Mouse (Mus musculus) neural tube, embryonic 11.5 days (tissue): ENCODE measurements around the gene Mfsd12. TPM values are rescaled to one million over a fixed set of nuclear protein-coding genes. Genes with fewer than 3 reads are reported as not detected.

Experiments used
- ATAC-seq: fragments of 200-750 bp; cut with Nextera tagmentation; 2 replicates; pipeline ENCODE4 v1.8.0; 2017; ENCODE audit warnings: moderate number of reproducible peaks, mild to moderate bottlenecking, moderate TSS enrichment, moderate library complexity; ENCODE audit not compliant: insufficient read depth, low FRiP score, low TSS enrichment
- DNase-seq: peaks from one replicate; pipeline ENCODE4 v3.0.0-alpha.2; 2015; ENCODE audit warnings: low spot score
- H3K27ac ChIP-seq: fragments of 300-500 bp; sonication (generic); 2 replicates; pipeline ENCODE4 v1.5.1; 2014; ENCODE audit warnings: low read depth, mild to moderate bottlenecking, low read length
- H3K27me3 ChIP-seq: fragments of 300-500 bp; sonication (generic); 2 replicates; pipeline ENCODE4 v1.6.1; 2014; ENCODE audit warnings: mild to moderate bottlenecking, low read length, mixed read lengths; ENCODE audit not compliant: control insufficient read depth, insufficient read depth
- H3K36me3 ChIP-seq: fragments of 300-500 bp; sonication (generic); 2 replicates; pipeline ENCODE4 v1.6.1; 2014; ENCODE audit warnings: mild to moderate bottlenecking, low read length, moderate library complexity, mixed read lengths; ENCODE audit not compliant: control insufficient read depth, insufficient read depth
- H3K4me1 ChIP-seq: fragments of 300-500 bp; sonication (generic); 2 replicates; pipeline ENCODE4 v1.6.1; 2014; ENCODE audit warnings: low read length, mixed read lengths; ENCODE audit not compliant: control insufficient read depth, insufficient read depth
- H3K4me2 ChIP-seq: fragments of 300-500 bp; sonication (generic); 2 replicates; pipeline ENCODE4 v1.6.1; 2014; ENCODE audit warnings: low read depth, mild to moderate bottlenecking, moderate library complexity
- H3K4me3 ChIP-seq: fragments of 300-500 bp; sonication (generic); 2 replicates; pipeline ENCODE4 v1.5.1; 2014; ENCODE audit warnings: low read depth, low read length
- H3K9ac ChIP-seq: fragments of 300-500 bp; sonication (generic); 2 replicates; pipeline ENCODE4 v1.6.1; 2014; ENCODE audit warnings: mild to moderate bottlenecking, low read length
- H3K9me3 ChIP-seq: fragments of 300-500 bp; sonication (generic); 2 replicates; pipeline ENCODE4 v1.6.1; 2016; ENCODE audit warnings: low read length; ENCODE audit not compliant: control insufficient read depth
- WGBS: fragments of 180-500 bp; shearing (Covaris S2); extraction: QIAGEN DNeasy Blood & Tissue Kit; methylation state at CpG from one replicate; pipeline ENCODE4 v1.1.7; 2014; 5-methylcytosine and 5-hydroxymethylcytosine counted together
- polyA plus RNA-seq: library from polyadenylated mRNA; unstranded; fragments of >200 nt; fragmentation: Nextera tagmentation; extraction: Ambion mirVana; gene quantifications from 2 replicates; pipeline ENCODE4 v1.2.1, GENCODE M21; 2014

The Mfsd12 gene
- polyA plus RNA-seq, 1 experiment from 2014 or later: 5.3 TPM

DNA sequence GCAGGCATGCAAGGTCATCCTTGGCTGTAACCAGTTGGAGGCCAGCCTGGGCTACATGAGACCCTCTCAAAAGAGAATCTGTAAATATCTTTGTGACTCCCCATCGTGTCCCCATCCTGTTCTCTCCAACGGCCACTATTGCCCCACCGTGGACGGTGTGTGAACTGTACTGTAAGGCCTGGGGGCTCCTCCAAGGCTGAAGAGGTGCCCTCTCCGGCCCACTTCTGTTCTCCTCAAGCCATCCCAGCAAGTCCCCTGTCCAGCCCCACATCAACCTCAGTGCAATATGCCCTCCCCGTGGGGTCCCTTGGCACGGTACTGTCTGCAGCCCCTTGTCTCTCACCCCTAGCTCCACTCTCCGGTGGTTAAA is 38.0 kb upstream of the Mfsd12 start:
- H3K27ac ChIP-seq: peak overlapping the region; percentile 60; the same call in 1 of the 2 replicates
- peaks cover 18% of the 10 kb centered on the region for H3K4me1 ChIP-seq
- peaks cover 21% of the 10 kb centered on the region for H3K36me3 ChIP-seq
- DNase-seq (no peak), ATAC-seq (no peak)
- H3K9ac ChIP-seq: peak overlapping the region; percentile 41; the same call in 1 of the 2 replicates
- no peak overlapping the region for H3K4me3 ChIP-seq
- peak overlapping the region; percentile 77 for H3K4me2 ChIP-seq
- H3K9me3 ChIP-seq: no peaks in the 10 kb centered on the region
- no peaks in the 10 kb centered on the region for H3K27me3 ChIP-seq
- 39% methylated on average over 8 of the region's 8 CpGs for whole genome bisulfite sequencing

DNA sequence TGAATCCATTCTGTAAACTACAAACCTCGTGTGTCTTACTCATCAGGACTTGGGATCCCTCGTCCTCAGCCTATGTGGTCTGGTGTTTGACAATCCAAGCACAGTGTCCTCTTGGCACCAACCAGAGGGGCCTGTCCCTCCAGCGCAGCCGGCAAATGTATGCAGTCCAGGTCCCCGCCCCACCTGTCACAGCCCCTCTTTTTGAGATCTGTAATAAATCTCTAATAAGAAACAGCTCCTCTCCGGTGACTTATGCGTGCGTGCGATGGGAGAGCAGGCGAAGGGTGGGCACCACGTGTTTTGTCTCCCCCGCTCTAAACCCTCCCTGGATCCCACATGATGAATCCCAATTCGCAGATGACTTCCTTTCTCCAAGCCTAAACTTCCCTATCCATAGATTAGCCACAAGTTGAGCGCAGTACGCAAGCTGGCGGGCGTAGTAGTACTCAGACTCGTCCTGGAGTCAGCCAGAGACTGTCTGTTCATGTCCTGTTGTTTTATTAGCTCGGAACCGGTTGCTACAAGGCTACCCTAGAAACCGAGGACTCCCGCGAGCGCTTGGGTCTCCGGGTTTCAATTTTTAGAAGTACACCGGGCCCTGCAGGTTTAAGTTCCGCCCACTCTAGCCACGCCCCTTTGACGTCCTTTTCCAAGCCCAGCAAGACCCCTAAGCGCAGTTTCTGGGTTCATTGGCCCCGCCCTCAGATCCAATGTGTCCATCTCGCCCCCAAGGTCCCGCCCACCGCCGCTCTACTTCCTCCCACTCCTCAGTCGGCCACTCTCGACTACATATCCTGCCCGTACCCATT is 37.3 kb upstream of the Mfsd12 start:
- ATAC-seq: peak; percentile 7
- no peaks in the 10 kb centered on the region for H3K27me3 ChIP-seq
- H3K9ac ChIP-seq: peak overlapping the region; percentile 41
- H3K4me3 ChIP-seq: peak overlapping the region; percentile 69
- H3K9me3 ChIP-seq: no peaks in the 10 kb centered on the region
- DNase-seq: peak; percentile 97
- H3K4me2 ChIP-seq: peak overlapping the region; percentile 77
- 2% methylated on average over 38 of the region's 38 CpGs for WGBS
- peak overlapping the region; percentile 75 for H3K27ac ChIP-seq
- peaks cover 18% of the 10 kb centered on the region for H3K4me1 ChIP-seq
- H3K36me3 ChIP-seq: peaks cover 27% of the 10 kb centered on the region

DNA sequence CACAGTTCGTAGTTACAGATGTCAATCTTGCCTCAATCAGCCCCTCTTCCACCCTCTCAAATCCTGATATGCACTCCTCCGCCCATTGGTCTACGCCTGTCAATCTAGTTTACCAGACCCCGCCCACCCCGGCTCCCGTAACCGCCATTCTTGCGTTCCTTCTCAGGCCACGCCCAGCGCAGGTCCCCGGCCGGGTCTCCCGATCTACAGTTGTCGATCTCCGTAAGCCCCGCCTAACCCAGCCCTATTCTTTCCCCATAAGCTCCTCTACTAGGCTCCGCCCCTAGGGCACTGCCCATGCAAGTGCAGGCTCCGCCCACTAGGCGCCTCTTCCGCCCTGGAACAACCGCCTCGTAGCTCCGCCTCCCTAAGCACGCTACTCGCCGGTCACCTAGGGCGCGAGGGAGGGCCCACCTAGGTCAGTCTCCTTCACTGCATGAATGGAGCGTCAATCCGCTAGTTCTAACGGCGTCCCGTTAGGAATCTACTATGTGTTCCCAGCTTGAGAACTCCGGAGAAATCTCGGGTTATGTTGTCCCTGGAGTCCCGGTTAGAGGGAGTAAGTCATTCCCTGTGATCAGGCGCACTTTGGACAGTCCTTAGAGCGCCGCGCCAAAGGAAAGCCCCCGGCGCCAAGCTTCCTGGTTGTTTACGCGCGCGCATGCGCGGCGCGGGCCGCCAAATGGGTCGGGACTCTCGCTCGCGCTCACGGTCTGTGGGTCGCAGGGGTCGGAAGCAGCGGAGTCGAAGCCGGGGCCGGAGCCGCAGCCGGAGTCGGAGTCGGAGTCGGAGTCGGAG is 36.5 kb upstream of the Mfsd12 start, which contains the start of gene Cactin:
Cactin (plus strand) TSS at position 554 of the 798 bp plus-strand sequence.
- ATAC-seq (peak; percentile 91), DNase-seq (peak; percentile 99)
- no peaks in the 10 kb centered on the region for H3K27me3 ChIP-seq
- WGBS: under 1% methylated on average over 68 of the region's 68 CpGs
- H3K27ac ChIP-seq: peak within 1 kb of the TSS; percentile 75
- H3K4me3 ChIP-seq: peak within 1 kb of the TSS; percentile 69
- peaks cover 34% of the 10 kb centered on the region for H3K36me3 ChIP-seq
- no peaks in the 10 kb centered on the region for H3K9me3 ChIP-seq
- peaks cover 18% of the 10 kb centered on the region for H3K4me1 ChIP-seq
- peak within 1 kb of the TSS; percentile 56 for H3K9ac ChIP-seq
- H3K4me2 ChIP-seq: peak within 1 kb of the TSS; percentile 77

DNA sequence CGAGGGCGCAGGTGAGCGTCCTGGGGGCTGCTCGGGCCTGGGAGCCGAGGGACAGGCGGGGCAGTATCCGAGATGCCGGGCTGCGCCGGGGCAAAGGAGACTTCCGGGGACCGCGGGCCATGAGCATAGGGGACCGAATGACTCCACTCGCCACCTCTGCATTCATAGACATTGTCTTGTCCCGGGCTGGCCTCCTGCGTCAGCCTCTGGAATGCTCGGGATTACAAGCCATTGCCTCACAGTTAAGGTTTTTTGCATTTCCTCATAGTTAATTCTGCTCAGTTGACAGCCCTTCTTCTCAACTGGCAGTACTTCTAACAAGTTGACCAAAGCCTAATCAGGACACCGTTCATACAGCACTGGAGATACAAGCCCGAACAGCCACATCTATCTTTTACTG is 35.9 kb upstream of the Mfsd12 start:
- peak; percentile 3; the same call in 1 of the 2 replicates for ATAC-seq
- H3K4me1 ChIP-seq: peaks cover 18% of the 10 kb centered on the region
- WGBS: 3% methylated on average over 20 of the region's 20 CpGs

DNA sequence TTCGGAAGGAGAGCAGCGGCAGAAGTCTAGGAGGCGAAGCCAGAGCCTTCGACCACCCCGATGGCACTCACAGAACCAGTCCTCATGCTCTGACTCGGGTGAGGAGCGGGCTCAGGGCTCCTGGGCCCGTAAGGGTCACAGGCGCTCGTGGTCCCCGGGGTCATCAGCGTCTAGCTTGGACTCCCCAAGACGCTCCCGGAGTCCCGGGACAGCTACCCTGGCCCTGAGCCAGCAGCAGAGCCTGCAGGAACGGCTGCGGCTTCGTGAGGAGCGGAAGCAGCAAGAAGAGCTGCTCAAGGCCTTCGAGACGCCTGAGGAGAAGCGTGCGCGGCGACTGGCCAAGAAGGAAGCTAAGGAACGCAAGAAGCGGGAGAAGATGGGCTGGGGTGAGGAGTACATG is 34.8 kb upstream of the Mfsd12 start:
- WGBS: 96% methylated on average over 27 of the region's 27 CpGs
- Histone ChIP-seq H3K4me1 (peaks cover 14% of the 10 kb centered on the region), H3K36me3 (peaks cover 45% of the 10 kb centered on the region), H3K9ac (no peak overlapping the region), H3K27ac (no peak overlapping the region), H3K4me3 (peak overlapping the region; percentile 69; the same call in 1 of the 2 replicates), H3K4me2 (peak overlapping the region; percentile 14; the same call in 1 of the 2 replicates), H3K27me3 (no peaks in the 10 kb centered on the region), H3K9me3 (no peaks in the 10 kb centered on the region)
- DNase-seq (no peak), ATAC-seq (no peak)

More for the DNA sequence above, 35.9 kb upstream of the Mfsd12 start:
- Histone ChIP-seq H3K4me2 (peak overlapping the region; percentile 77), H3K4me3 (peak overlapping the region; percentile 69), H3K27ac (no peak overlapping the region), H3K9me3 (no peaks in the 10 kb centered on the region), H3K36me3 (peaks cover 41% of the 10 kb centered on the region), H3K27me3 (no peaks in the 10 kb centered on the region), H3K9ac (peak overlapping the region; percentile 56)
- DNase-seq: no peak

DNA sequence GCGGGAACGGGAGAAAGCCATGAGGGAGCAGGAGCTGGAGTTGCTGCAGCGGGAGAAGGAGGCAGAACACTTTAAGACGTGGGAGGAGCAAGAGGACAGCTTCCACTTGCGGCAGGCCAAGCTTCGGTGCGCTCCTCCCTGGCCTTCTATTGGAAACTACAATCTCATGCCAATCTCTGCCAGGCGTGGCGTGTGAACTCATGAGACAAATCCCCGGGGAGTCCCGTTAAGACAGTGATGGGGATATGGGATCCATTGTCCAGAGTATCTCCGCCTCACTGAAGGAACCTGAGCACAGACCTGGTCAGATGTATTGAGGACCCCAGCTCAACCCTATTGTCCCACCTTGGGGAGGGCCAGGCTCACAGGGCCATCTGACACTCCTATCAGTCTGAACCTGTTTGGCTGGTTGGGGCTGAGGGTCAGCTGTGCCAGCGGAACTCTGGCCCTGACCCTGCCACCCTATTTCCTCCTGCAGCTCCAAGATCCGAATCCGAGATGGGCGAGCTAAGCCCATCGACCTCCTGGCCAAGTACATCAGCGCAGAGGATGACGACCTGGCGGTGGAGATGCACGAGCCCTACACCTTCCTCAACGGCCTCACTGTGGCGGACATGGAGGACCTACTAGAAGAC is 34.0 kb upstream of the Mfsd12 start:
- Histone ChIP-seq H3K27me3 (no peaks in the 10 kb centered on the region), H3K36me3 (peaks cover 43% of the 10 kb centered on the region), H3K4me3 (no peak overlapping the region), H3K4me2 (no peak overlapping the region), H3K9ac (no peak overlapping the region), H3K4me1 (peaks cover 15% of the 10 kb centered on the region), H3K9me3 (no peaks in the 10 kb centered on the region), H3K27ac (no peak overlapping the region)
- ATAC-seq: no peak
- 93% methylated on average over 23 of the region's 23 CpGs for WGBS
- no peak for DNase-seq

DNA sequence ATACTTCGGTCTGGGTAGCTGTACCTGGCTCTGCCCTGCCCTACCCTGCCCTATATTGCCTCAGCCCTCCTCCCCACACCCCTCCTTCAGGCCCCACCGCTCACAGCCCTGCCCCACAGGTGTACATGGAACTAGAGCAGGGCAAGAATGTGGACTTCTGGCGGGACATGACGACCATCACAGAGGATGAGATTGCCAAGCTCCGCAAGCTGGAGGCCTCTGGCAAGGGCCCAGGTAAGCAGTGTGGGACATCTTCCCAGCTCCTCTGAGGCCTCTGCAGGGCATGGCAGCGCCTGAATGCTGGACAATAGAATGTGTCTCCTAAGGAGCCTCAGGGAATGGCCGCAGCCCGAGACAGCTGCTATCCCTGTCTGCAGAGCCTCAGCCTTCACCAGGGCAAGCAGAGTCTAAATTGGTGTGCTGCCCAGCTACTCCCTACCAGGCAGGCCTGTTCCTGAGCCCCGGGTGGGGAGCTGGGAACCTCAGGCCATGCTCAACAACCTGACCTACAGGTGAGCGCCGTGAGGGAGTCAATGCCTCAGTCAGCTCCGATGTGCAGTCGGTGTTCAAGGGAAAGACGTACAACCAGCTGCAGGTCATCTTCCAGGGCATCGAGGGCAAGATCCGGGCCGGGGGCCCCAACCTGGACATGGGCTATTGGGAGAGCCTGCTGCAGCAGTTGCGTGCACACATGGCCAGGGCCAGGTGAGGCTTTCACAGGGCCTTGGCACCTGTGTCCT is 33.3 kb upstream of the Mfsd12 start:
- no peaks in the 10 kb centered on the region for H3K27me3 ChIP-seq
- H3K4me1 ChIP-seq: peaks cover 18% of the 10 kb centered on the region
- WGBS: 96% methylated on average over 18 of the region's 18 CpGs
- DNase-seq: no peak
- no peaks in the 10 kb centered on the region for H3K9me3 ChIP-seq
- H3K9ac ChIP-seq: no peak overlapping the region
- H3K27ac ChIP-seq: no peak overlapping the region
- no peak overlapping the region for H3K4me2 ChIP-seq
- no peak overlapping the region for H3K4me3 ChIP-seq
- H3K36me3 ChIP-seq: peaks cover 43% of the 10 kb centered on the region
- ATAC-seq: no peak

DNA sequence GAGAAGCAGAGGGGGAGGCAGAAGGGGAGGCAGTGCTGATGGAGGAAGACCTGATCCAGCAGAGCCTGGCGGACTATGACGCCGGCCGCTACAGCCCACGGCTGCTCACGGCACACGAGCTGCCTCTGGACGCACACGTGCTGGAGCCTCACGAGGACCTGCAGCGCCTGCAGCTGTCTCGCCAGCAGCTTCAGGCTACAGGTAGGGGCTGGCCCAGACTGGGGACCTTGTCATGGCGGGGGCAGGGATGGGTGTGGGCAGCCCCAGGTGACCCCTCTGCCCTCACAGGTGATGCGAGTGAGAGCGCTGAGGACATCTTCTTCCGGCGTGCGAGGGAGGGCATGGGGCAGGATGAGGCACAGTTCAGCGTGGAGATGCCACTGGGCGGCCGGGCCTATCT is 32.1 kb upstream of the Mfsd12 start:
- Histone ChIP-seq H3K4me1 (peaks cover 9% of the 10 kb centered on the region), H3K9ac (no peak overlapping the region), H3K4me3 (no peak overlapping the region), H3K36me3 (peaks cover 43% of the 10 kb centered on the region), H3K9me3 (no peaks in the 10 kb centered on the region), H3K27ac (no peak overlapping the region), H3K27me3 (no peaks in the 10 kb centered on the region), H3K4me2 (no peak overlapping the region)
- ATAC-seq (no peak), DNase-seq (no peak)
- 97% methylated on average over 21 of the region's 21 CpGs for WGBS
